Mouse (Mus musculus): ENCODE data around the gene Mthfsd. TPM values are rescaled to one million over a fixed set of nuclear protein-coding genes. Genes with fewer than 3 reads are reported as not detected.

Gene Mthfsd
- polyA plus RNA-seq, 1 experiment from 2014 or later: 32.1 TPM

GRCm38 (mm10) chr8:121043719-121044440, 64.3 kb downstream of the Mthfsd start:
- no peaks in the 10 kb centered on the region for H3K36me3 ChIP-seq (ENCODE audit: control insufficient read depth, insufficient read depth)
- no peak overlapping the region for H3K27ac ChIP-seq (ENCODE audit: low read length)
- peaks cover 2% of the 10 kb centered on the region; the same call in 1 of the 2 replicates for H3K27me3 ChIP-seq (ENCODE audit: control insufficient read depth, insufficient read depth, low read length)
- ATAC-seq (replicated peaks; ENCODE audit: extremely low read depth, insufficient read depth, low FRiP score): no peak
- H3K4me2 ChIP-seq (ENCODE audit: low read depth, low read length): no peak overlapping the region
- H3K9me3 ChIP-seq (replicated peaks; ENCODE audit: control insufficient read depth, low read length): peaks cover 4% of the 10 kb centered on the region; the same call in 1 of the 2 replicates
- no peaks in the 10 kb centered on the region for H3K4me1 ChIP-seq (ENCODE audit: control insufficient read depth, insufficient read depth, low read length)
- H3K9ac ChIP-seq (ENCODE audit: low read length): no peak overlapping the region
- WGBS: 49% methylated on average over 19 of the region's 19 CpGs
- no peak overlapping the region for H3K4me3 ChIP-seq (ENCODE audit: low read length)

Small RNA genes within 50 kb of the gene (microRNA-seq; reads per million reads assigned to microRNA genes)
- not detected for gene Gm27530

Other genes with a start within 250 kb of the Mthfsd start
- gene Foxf1, start 24.0 kb downstream of the Mthfsd start, polyA plus RNA-seq (2015; fragmentation: Nextera tagmentation; extraction: Ambion mirVana): 1.9 and 8.9 TPM in 2 replicates
- 3.5 and 4.4 TPM in 2 replicates for gene Foxc2, start 7.8 kb upstream of the Mthfsd start, polyA plus RNA-seq (2015; fragmentation: Nextera tagmentation; extraction: Ambion mirVana)
- 0.49 and 0.62 TPM in 2 replicates for gene Foxl1, start 19.5 kb upstream of the Mthfsd start, polyA plus RNA-seq (2015; fragmentation: Nextera tagmentation; extraction: Ambion mirVana)

Measured in heart, embryonic 16.5 days (tissue).